Mouse (Mus musculus) bone marrow, adult 2 months (tissue): ENCODE results near the gene Sgsh.

Experiments
- CTCF ChIP-seq: fragments of 200-500 bp; IDR thresholded peaks from 2 replicates; pipeline ENCODE4 v1.5.1; 2011; ENCODE audit warnings: low read length, control low read depth; ENCODE audit not compliant: control insufficient read depth, insufficient read depth
- POLR2A ChIP-seq: fragments of 200-500 bp; IDR thresholded peaks from 2 replicates; pipeline ENCODE4 v1.6.1; 2011; ENCODE audit warnings: low read depth, mild to moderate bottlenecking, control low read depth, low read length, borderline replicate concordance; ENCODE audit not compliant: control insufficient read depth

DNA sequence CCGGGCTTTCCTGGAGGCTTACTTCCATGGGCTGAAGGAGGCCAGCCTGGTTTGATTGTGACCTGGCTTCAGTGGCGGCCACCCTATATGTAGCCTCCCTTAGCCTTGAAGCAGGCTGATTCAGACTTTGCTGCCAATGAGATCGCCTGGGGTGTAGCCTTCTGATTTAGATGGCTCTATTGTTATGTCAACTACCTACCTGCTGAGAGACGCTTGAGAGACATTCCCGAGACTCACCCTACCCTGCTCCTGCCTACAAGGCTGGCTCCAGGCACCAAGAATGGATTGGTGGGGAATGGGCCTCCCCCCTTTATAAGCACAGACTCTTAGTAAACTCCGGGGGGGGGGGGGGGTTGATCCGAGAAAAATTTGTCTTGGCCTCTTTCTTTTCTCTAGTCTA, 40.1 kb upstream of the Sgsh start:
- no peak for TF ChIP-seq POLR2A
- TF ChIP-seq CTCF, result no peak
